Mouse (Mus musculus) midbrain, embryonic 12.5 days (tissue): ENCODE data around the gene Pkib. TPM values are rescaled to one million over a fixed set of nuclear protein-coding genes. Genes with fewer than 3 reads are reported as not detected.

Source experiments
- ATAC-seq: fragments of 200-750 bp; cut with Nextera tagmentation; 2 replicates; pipeline ENCODE4 v1.8.0; 2017; ENCODE audit warnings: low read depth, moderate TSS enrichment, moderate library complexity; ENCODE audit not compliant: low FRiP score
- H3K27ac ChIP-seq: fragments of 300-500 bp; sonication (generic); replicated peaks from 2 replicates; pipeline ENCODE4 v1.5.1; 2016; ENCODE audit warnings: mild to moderate bottlenecking
- H3K27me3 ChIP-seq: fragments of 300-500 bp; sonication (generic); 2 replicates; pipeline ENCODE4 v1.6.1; 2016; ENCODE audit warnings: mild to moderate bottlenecking
- H3K36me3 ChIP-seq: fragments of 300-500 bp; sonication (generic); 2 replicates; pipeline ENCODE4 v1.6.1; 2016
- H3K4me1 ChIP-seq: fragments of 300-500 bp; sonication (generic); 2 replicates; pipeline ENCODE4 v1.6.1; 2016
- H3K4me2 ChIP-seq: fragments of 300-500 bp; sonication (generic); replicated peaks from 2 replicates; pipeline ENCODE4 v1.6.1; 2016; ENCODE audit warnings: mild to moderate bottlenecking, moderate library complexity
- H3K4me3 ChIP-seq: fragments of 300-500 bp; sonication (generic); 2 replicates; pipeline ENCODE4 v1.5.1; 2016; ENCODE audit warnings: mild to moderate bottlenecking
- H3K9ac ChIP-seq: fragments of 300-500 bp; sonication (generic); replicated peaks from 2 replicates; pipeline ENCODE4 v1.6.1; 2016; ENCODE audit warnings: mild to moderate bottlenecking, moderate library complexity
- H3K9me3 ChIP-seq: fragments of 300-500 bp; sonication (generic); 2 replicates; pipeline ENCODE4 v1.6.1; 2016; ENCODE audit warnings: mild to moderate bottlenecking
- WGBS: fragments of 180-500 bp; shearing (Covaris S2); methylation state at CpG from one replicate; pipeline ENCODE4 v1.1.7; 2016; 5-methylcytosine and 5-hydroxymethylcytosine counted together
- polyA plus RNA-seq: library from polyadenylated mRNA; unstranded; fragments of >200 nt; fragmentation: Nextera tagmentation; extraction: Ambion mirVana; gene quantifications from 2 replicates; pipeline ENCODE4 v1.2.1, GENCODE M21; 2016

Gene Pkib
- 9.8 and 10.2 TPM in 2 replicates for polyA plus RNA-seq

DNA sequence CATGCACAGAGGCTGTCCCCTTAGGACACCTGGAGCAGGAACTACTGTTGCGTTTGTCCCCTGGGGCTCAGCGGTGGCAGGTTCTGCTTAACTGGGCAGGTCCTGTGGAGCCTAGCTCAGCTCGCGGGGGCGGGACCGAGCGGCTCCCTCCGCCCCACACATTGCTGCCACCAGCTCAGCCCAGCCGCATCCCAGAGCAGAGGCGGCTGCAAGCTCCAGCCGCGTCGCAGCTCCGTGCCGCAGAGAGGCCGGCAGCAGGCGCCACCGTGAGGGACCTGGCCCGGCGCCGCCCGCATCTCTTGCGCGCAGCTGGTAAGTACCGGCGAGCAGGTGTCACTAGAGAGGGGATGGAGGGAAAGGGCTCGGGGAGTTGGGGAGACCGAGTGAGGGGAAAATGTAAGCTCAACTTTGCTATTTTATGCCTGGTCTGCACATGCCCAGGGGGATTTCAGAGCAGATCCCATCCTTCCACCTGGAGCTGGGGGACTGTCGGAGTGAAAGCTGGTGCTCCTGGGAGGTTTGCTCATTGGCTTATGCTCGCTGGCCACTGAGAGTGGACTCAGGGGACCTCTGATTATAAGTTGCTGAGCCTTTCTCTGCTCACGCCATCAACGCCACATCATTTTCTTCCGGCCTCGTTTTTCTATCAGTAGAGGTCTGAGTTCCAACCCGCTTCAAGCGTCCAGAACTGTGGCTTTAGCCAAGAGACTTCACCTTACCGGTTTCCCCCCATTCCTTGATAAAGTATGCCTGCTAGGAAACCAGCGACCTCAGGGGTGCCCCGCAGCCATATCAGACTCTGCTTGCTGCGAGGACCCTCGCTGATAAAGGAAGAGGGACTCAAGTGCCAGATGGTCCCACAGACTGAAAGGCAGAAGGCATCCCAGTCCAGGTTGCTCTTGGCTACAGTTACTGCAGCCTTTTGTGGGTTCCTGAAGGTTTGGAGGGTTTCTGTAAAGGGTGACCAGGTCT lies at the start of gene Pkib:
Gene Pkib (plus strand): TSS at position 86 of the 972 bp plus-strand sequence.
- Histone ChIP-seq H3K27me3 (peaks cover 8% of the 10 kb centered on the region), H3K9ac (peak within 1 kb of the TSS; percentile 51), H3K4me3 (peak within 1 kb of the TSS; percentile 49), H3K4me2 (peak within 1 kb of the TSS; percentile 78), H3K9me3 (no peaks in the 10 kb centered on the region), H3K27ac (no peak within 1 kb of the TSS), H3K4me1 (peaks cover 10% of the 10 kb centered on the region), H3K36me3 (no peaks in the 10 kb centered on the region)
- ATAC-seq, result peak; percentile 97
- 2% methylated on average over 41 of the region's 41 CpGs for WGBS

DNA sequence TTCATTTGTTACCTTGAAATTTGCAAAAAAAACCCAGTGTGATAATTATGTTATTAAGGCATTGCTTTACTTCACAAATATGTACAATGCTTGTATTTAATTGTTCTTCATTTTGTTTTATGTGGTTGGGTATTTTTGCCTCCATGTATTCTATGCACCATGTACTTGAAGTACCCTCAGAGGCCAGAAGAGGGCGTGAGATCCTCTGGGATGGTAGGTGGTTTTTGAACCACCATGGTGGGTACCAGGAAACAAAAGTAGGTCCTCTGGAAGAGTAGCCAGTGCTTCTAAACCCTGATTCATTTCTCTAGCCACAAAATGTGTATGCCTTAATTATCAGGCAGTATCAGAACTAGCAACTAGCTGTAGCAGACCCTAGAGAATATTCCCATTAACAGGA lies 47.9 kb upstream of the Pkib start:
- 28% methylated on average over 1 of the region's 1 CpGs for WGBS
- no peaks in the 10 kb centered on the region for H3K9me3 ChIP-seq
- no peak overlapping the region for H3K27ac ChIP-seq
- H3K4me3 ChIP-seq, result no peak overlapping the region
- no peak overlapping the region for H3K4me2 ChIP-seq
- no peak for ATAC-seq
- no peaks in the 10 kb centered on the region for H3K36me3 ChIP-seq
- H3K27me3 ChIP-seq, result no peaks in the 10 kb centered on the region
- H3K9ac ChIP-seq, result no peak overlapping the region
- H3K4me1 ChIP-seq, result no peaks in the 10 kb centered on the region

DNA sequence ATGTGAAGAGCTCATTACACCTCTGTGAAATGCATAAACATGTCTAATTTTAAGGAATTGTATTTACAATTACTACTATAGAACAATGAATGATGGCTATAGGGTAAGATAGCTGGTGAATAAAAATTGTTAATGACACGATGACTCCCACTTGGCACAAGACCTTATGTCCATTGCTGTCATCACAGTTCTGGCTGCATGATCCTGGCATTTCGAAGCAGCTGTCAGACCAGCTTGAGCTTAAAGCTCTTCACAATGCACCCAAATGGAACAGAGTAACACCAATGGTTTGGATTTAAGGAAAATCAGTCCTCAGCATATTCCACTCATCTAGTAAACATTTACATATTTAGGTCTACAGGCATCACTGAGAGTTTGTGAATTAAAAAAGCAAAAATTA lies 37.5 kb upstream of the Pkib start:
- no peak overlapping the region for H3K9ac ChIP-seq
- no peak for ATAC-seq
- no peaks in the 10 kb centered on the region for H3K36me3 ChIP-seq
- H3K27ac ChIP-seq, result no peak overlapping the region
- H3K4me2 ChIP-seq, result no peak overlapping the region
- no peak overlapping the region for H3K4me3 ChIP-seq
- H3K4me1 ChIP-seq, result no peaks in the 10 kb centered on the region; the same call in 1 of the 2 replicates
- H3K9me3 ChIP-seq, result no peaks in the 10 kb centered on the region
- no peaks in the 10 kb centered on the region for H3K27me3 ChIP-seq
- 82% methylated on average over 2 of the region's 2 CpGs for WGBS

DNA sequence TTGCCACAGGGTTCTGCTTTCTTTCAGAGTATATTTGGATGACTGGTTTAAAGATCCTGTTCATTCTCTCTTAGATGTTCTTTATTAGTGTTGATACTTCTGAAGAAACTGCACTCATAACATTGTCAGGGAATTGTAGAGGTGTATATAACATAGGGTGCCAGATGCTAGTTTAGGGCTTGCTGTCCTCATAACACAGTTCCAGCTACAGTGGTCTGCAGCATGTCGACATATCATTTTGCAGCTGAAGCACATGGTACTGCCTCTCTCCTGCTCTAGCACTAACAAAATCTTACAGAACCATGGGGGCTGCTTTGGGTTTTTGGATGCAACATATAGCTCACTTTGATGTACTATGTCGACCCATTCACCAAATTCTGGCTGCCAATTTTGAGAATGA lies 34.6 kb upstream of the Pkib start:
- Histone ChIP-seq H3K27me3 (no peaks in the 10 kb centered on the region), H3K9me3 (no peaks in the 10 kb centered on the region)

DNA sequence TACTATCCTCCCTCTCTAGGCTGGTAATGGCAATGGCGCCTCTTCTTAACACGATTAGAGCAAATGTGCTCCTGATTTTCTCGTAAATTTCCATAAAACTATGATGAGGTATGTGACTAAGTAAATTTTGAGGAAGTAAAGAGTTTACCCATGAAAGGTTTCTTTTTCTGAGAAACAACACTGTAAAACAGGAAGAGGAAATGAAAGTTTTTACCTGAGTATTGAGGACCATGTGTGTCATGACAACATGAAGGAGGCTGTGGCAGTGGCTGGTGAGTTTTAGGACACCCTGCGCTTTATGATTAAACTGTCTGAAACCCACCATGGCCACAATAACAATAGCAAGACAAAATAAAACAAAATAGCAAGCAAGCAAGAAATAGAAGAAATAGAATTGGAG lies 28.8 kb upstream of the Pkib start:
- Histone ChIP-seq H3K27me3 (no peaks in the 10 kb centered on the region), H3K4me3 (no peak overlapping the region), H3K4me1 (no peaks in the 10 kb centered on the region), H3K9ac (no peak overlapping the region), H3K4me2 (no peak overlapping the region), H3K27ac (no peak overlapping the region), H3K36me3 (no peaks in the 10 kb centered on the region), H3K9me3 (no peaks in the 10 kb centered on the region)
- WGBS, result 98% methylated on average over 4 of the region's 4 CpGs
- no peak for ATAC-seq

More for the DNA sequence above, 34.6 kb upstream of the Pkib start:
- H3K36me3 ChIP-seq, result no peaks in the 10 kb centered on the region
- H3K9ac ChIP-seq, result no peak overlapping the region
- no peaks in the 10 kb centered on the region; the same call in 1 of the 2 replicates for H3K4me1 ChIP-seq
- WGBS, result 75% methylated on average over 2 of the region's 2 CpGs
- H3K4me2 ChIP-seq, result no peak overlapping the region
- ATAC-seq, result no peak
- H3K27ac ChIP-seq, result no peak overlapping the region
- no peak overlapping the region for H3K4me3 ChIP-seq

DNA sequence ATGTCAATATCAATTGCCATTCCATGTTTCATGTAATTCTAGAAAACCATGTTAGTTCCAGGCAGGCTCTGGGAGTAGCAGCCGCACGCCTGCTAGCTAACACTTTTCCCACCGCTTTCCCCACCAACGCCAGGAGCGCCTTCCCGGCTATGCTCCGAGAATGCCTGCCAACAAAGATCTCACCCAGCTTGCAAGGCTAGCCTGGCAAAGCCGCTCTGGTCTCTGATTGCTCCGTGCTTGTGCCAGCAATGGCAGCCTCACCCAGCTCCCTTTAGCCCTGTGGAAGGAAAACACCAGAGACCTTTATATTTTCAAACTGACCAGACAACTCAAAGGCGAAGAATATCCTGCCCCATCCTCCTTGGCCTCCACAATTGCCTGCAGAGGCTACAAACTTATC lies 8.5 kb upstream of the Pkib start:
- Histone ChIP-seq H3K4me3 (no peak overlapping the region), H3K27me3 (no peaks in the 10 kb centered on the region), H3K36me3 (no peaks in the 10 kb centered on the region), H3K27ac (no peak overlapping the region), H3K4me1 (no peaks in the 10 kb centered on the region), H3K4me2 (no peak overlapping the region), H3K9ac (no peak overlapping the region), H3K9me3 (no peaks in the 10 kb centered on the region)
- ATAC-seq, result no peak
- 84% methylated on average over 10 of the region's 10 CpGs for WGBS

DNA sequence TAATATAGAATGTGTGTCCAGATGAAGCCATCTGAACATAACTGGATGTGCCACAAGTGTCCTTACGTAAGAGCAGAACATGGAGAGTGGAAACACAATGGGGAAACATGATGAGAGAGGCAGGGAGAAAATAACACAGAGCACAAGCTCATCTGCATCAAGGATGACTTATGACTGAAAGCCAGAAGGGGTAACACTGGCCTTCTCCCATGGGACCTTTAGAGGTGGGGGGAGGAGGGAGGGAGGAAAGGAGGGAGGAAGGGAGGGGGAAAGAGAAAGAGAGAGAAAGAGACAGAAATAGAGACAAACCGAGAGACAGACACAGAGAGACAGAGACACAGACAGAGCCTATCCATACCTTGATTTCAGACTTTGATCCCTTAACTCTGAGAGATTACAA lies 4.0 kb upstream of the Pkib start:
- no peak for ATAC-seq
- WGBS, result 87% methylated on average over 2 of the region's 2 CpGs
- Histone ChIP-seq H3K27me3 (peaks cover 6% of the 10 kb centered on the region), H3K27ac (no peak overlapping the region), H3K4me1 (peaks cover 9% of the 10 kb centered on the region), H3K36me3 (no peaks in the 10 kb centered on the region), H3K9me3 (no peaks in the 10 kb centered on the region), H3K4me2 (no peak overlapping the region), H3K9ac (no peak overlapping the region), H3K4me3 (no peak overlapping the region)

DNA sequence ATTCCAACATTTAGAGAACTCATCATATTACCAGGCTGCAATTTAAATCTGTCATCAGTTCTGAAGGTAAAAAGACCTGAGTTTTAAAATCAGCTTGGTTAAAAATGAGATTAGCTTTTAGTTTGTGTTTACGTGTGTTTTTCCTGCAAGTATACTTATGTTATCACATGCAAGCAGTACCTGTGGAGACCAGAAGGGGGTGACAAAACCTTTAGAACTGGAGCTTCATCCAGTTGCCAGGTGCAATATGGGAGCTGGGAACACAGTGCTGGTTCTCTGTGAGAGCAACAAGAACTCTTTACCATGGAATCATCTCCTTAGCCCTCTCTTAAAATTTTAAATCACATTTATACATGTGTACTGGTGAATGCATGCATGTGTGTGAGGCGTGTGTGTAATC lies 1.2 kb upstream of the Pkib start:
- peaks cover 10% of the 10 kb centered on the region for H3K4me1 ChIP-seq
- no peak overlapping the region for H3K9ac ChIP-seq
- ATAC-seq, result no peak
- peaks cover 8% of the 10 kb centered on the region for H3K27me3 ChIP-seq
- H3K27ac ChIP-seq, result no peak overlapping the region
- no peaks in the 10 kb centered on the region for H3K9me3 ChIP-seq
- H3K4me3 ChIP-seq, result no peak overlapping the region
- H3K36me3 ChIP-seq, result no peaks in the 10 kb centered on the region
- WGBS, result 96% methylated on average over 2 of the region's 2 CpGs
- no peak overlapping the region for H3K4me2 ChIP-seq

DNA sequence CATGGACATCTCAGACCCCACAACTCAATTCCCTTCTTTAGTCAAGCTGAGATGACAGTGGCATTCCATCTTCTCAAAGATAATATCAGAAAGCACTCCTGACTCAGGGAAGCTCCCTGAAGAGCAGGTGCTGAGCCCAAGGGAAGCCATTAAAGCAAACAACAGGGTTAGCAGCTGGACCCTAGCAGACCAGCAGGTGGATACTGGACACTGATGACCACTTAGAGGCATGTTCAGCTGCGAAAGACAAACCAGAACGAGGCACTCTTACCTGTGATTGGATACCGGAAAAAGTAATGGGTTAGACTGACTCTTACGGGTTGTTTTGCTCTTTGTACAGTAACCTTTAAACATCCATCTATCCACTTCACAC lies 1.1 kb downstream of the Pkib start:
- Histone ChIP-seq H3K9ac (no peak overlapping the region), H3K9me3 (no peaks in the 10 kb centered on the region), H3K4me3 (peak overlapping the region; percentile 49), H3K36me3 (no peaks in the 10 kb centered on the region), H3K27me3 (peaks cover 8% of the 10 kb centered on the region), H3K27ac (no peak overlapping the region), H3K4me2 (peak overlapping the region; percentile 78), H3K4me1 (peaks cover 10% of the 10 kb centered on the region)
- no peak for ATAC-seq
- WGBS, result 80% methylated on average over 4 of the region's 4 CpGs

DNA sequence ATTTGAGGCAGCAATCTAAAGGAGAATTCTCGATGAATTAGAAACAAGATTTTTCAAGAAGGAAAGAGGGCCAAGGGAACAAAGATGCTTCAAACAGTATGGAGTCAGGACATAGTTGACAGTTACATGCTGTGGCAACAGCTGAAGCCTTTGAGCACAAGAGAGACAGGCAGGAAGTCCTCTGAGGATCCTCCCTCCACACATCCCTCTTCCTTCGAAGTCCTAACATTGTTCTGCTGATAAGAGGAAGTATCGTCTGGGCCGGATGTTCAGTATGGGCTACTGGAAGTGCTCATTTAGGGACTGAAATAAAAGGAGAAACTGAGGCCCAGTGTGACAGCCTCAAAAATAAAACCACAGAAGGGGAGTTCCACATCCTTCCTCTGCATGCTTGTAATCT lies 5.2 kb downstream of the Pkib start:
- no peak for ATAC-seq
- WGBS, result 81% methylated on average over 4 of the region's 4 CpGs
- Histone ChIP-seq H3K27me3 (peaks cover 8% of the 10 kb centered on the region), H3K36me3 (no peaks in the 10 kb centered on the region), H3K4me3 (no peak overlapping the region), H3K27ac (no peak overlapping the region), H3K4me1 (peaks cover 8% of the 10 kb centered on the region; the same call in 1 of the 2 replicates), H3K4me2 (no peak overlapping the region), H3K9me3 (no peaks in the 10 kb centered on the region), H3K9ac (no peak overlapping the region)

DNA sequence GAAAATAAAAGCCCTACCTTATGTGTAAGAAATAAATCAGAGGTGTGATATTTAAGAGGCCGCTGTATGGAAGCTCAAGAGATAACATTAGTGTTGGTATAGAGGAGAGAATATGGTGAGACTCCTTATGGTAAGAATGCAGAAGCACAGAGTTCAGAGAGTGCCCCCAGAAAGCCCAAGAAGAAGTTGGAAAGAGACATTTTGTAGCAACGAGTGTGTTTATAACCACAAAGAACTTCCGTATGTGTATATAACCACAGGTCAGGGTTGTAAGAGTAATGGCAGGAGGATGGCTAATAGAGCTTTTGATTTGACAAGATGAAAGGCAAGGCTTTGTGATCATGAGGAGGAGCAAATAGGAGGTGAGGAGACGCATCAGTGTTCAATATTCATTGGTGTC lies 6.5 kb downstream of the Pkib start:
- WGBS, result 91% methylated on average over 4 of the region's 4 CpGs
- H3K4me2 ChIP-seq, result no peak overlapping the region
- H3K9me3 ChIP-seq, result no peaks in the 10 kb centered on the region
- no peaks in the 10 kb centered on the region for H3K4me1 ChIP-seq
- ATAC-seq, result no peak
- no peaks in the 10 kb centered on the region for H3K36me3 ChIP-seq
- no peak overlapping the region for H3K4me3 ChIP-seq
- no peaks in the 10 kb centered on the region for H3K27me3 ChIP-seq
- H3K9ac ChIP-seq, result no peak overlapping the region
- H3K27ac ChIP-seq, result no peak overlapping the region

DNA sequence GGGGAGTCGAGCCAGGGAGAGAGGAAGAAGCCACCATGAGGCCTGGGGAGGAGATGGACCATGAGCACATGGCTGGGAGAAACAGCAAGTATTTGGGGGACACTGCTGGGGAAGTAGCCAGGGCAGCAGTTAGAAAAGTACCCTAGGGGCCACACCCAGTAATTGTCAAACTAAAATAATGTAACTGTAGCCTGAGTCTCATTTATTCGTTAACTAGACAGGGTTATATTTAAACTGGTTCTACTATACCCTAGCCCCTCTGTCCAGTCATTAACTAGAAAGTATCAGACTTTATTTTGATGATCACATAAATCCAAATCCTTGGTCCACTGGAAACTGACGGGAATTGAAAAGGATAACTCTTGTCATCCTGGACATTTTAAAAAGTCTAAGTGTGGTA lies 7.8 kb downstream of the Pkib start:
- Histone ChIP-seq H3K4me1 (no peaks in the 10 kb centered on the region), H3K4me3 (no peak overlapping the region), H3K9ac (no peak overlapping the region), H3K27ac (no peak overlapping the region), H3K4me2 (no peak overlapping the region), H3K9me3 (no peaks in the 10 kb centered on the region), H3K27me3 (no peaks in the 10 kb centered on the region), H3K36me3 (no peaks in the 10 kb centered on the region)
- no peak for ATAC-seq
- WGBS, result 74% methylated on average over 3 of the region's 3 CpGs
